Mouse (Mus musculus): ENCODE data around the gene Mpp2. TPM values are rescaled to one million over a fixed set of nuclear protein-coding genes. Genes with fewer than 3 reads are reported as not detected.

The Mpp2 gene
- total and polyA plus RNA-seq, 3 experiments: 3.4 to 17.2 (median 13.9) TPM

DNA sequence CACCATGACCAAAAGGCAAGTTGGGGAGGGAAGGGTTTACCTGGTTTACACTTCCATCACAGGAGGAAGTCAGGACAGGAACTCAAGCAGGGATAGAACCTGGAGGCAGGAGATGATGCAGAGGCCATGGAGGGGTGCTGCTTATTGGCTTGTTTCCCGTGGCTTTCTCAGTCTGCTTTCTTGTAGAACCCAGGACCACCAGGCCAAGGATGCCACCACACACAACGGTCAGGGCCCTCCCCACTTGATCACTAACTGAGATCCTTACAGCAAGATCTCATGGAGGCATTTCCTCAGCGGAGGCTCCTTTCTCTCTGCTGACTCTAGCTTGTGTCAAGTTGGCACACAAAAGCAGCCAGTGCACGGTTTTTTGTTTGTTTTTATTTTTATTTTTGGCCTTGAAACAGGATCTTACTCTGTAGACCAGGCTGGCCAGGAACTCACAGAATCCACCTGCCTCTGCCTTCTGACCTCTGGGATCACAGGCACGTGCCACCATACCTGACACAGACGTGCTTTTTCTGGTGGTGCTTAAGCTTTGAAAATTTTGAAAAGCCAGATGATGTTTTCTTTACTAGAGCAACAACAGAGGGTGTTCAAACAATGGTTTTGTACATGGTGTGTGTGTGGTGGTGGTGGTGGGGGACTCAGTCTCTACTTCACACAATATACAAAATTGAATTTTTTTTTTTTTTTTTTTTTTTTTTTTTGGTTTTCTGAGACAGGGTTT, 60.1 kb downstream of the Mpp2 start, which contains the start of gene Mpp3:
TSS of gene Mpp3 (minus strand) at position 375 of the 730 bp plus-strand sequence.
- Histone ChIP-seq H3K4me1 (ENCODE audit: insufficient read depth, low read depth, low read length) (peaks cover 34% of the 10 kb centered on the region), H3K9me3 (replicated peaks) (no peaks in the 10 kb centered on the region), H3K4me3 (ENCODE audit: low read depth, low read length) (no peak within 1 kb of the TSS), H3K27me3 (ENCODE audit: insufficient read depth, low read length) (peaks cover 62% of the 10 kb centered on the region), H3K36me3 (replicated peaks) (no peaks in the 10 kb centered on the region)
- ATAC-seq (ENCODE audit: extremely low read depth, insufficient number of reproducible peaks, low FRiP score, poor library complexity, severe bottlenecking) (no peak), DNase-seq (ENCODE audit: low spot score) (no peak)
- TF ChIP-seq POLR2AphosphoS5 (IDR thresholded peaks at IDR 0.05; ENCODE audit: insufficient replicate concordance, low read depth, low read length): no peak
- TF ChIP-seq CTCF (IDR thresholded peaks at IDR 0.05; ENCODE audit: low read depth, low read length): no peak
- TF ChIP-seq GATA2 (IDR thresholded peaks at IDR 0.05; ENCODE audit: borderline replicate concordance, low read depth, low read length): no peak
- TF ChIP-seq GATA1 (IDR thresholded peaks at IDR 0.05; ENCODE audit: borderline replicate concordance, low read length): no peak
- TF ChIP-seq TAL1 (conservative IDR thresholded peaks at IDR 0.05; ENCODE audit: low read depth, low read length): no peak

GRCm38 (mm10) chr11:102027361-102028017, 60.8 kb downstream of the Mpp2 start:
- DNase-seq (ENCODE audit: low spot score) (no peak), ATAC-seq (ENCODE audit: extremely low read depth, insufficient number of reproducible peaks, low FRiP score, poor library complexity, severe bottlenecking) (no peak)
- Histone ChIP-seq H3K9me3 (replicated peaks) (no peaks in the 10 kb centered on the region), H3K4me1 (ENCODE audit: insufficient read depth, low read depth, low read length) (peaks cover 34% of the 10 kb centered on the region), H3K27me3 (ENCODE audit: insufficient read depth, low read length) (peaks cover 59% of the 10 kb centered on the region), H3K4me3 (ENCODE audit: low read depth, low read length) (no peak overlapping the region; the same call in 1 of the 2 replicates), H3K36me3 (replicated peaks) (no peaks in the 10 kb centered on the region)
- TF ChIP-seq POLR2AphosphoS5 (IDR thresholded peaks at IDR 0.05; ENCODE audit: insufficient replicate concordance, low read depth, low read length) (no peak), TAL1 (conservative IDR thresholded peaks at IDR 0.05; ENCODE audit: low read depth, low read length) (no peak), GATA2 (IDR thresholded peaks at IDR 0.05; ENCODE audit: borderline replicate concordance, low read depth, low read length) (no peak), CTCF (IDR thresholded peaks at IDR 0.05; ENCODE audit: low read depth, low read length) (no peak), GATA1 (IDR thresholded peaks at IDR 0.05; ENCODE audit: borderline replicate concordance, low read length) (no peak)

- ATAC-seq (ENCODE audit: extremely low read depth, insufficient number of reproducible peaks, low FRiP score, poor library complexity, severe bottlenecking): no peak
- Histone ChIP-seq H3K36me3 (replicated peaks) (no peaks in the 10 kb centered on the region), H3K27me3 (ENCODE audit: insufficient read depth, low read length) (peaks cover 55% of the 10 kb centered on the region), H3K4me1 (ENCODE audit: insufficient read depth, low read depth, low read length) (peaks cover 34% of the 10 kb centered on the region), H3K4me3 (ENCODE audit: low read depth, low read length) (peak overlapping the region; percentile 67; the same call in 1 of the 2 replicates), H3K9me3 (replicated peaks) (no peaks in the 10 kb centered on the region)
- DNase-seq (ENCODE audit: low spot score): peak; percentile 48
- TF ChIP-seq TAL1 (conservative IDR thresholded peaks at IDR 0.05; ENCODE audit: low read depth, low read length) (no peak), CTCF (IDR thresholded peaks at IDR 0.05; ENCODE audit: low read depth, low read length) (no peak), GATA1 (IDR thresholded peaks at IDR 0.05; ENCODE audit: borderline replicate concordance, low read length) (no peak), POLR2AphosphoS5 (IDR thresholded peaks at IDR 0.05; ENCODE audit: insufficient replicate concordance, low read depth, low read length) (no peak), GATA2 (IDR thresholded peaks at IDR 0.05; ENCODE audit: borderline replicate concordance, low read depth, low read length) (no peak)
Observed at GRCm38 (mm10) chr11:102026694-102027360, 61.5 kb downstream of the Mpp2 start.

DNA sequence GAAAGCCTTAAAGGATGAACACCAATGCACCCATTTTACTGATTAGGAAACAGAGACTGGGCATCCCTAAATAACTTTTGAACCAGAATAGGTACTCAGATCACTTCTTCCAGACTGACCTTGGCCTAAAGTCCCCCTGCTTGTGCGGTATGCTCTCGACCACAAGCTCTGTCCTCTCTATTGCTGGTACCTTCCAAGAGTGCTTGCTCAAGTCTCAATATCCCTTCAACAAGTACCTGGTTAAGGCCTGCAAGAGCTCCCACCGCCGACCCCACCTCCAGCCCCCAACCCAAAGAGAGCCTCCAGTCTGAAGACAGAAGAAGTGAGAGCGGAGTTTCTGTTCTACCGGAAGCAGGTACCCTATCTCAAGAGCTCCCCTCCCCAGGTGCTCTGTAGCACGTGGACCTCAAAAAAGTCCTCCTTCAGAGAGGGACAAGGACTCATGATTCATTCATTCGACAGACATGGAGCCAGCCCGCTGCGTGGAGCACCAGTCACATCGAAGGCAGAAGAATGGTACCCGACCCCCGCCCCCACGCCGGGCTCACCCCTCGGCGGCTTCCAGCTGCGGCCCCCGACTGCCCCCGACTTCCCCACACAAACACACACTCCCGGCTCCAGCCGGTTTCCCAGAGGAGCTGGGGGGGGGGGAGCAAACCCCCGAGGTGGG, 62.2 kb downstream of the Mpp2 start:
- no peak for ATAC-seq (ENCODE audit: extremely low read depth, insufficient number of reproducible peaks, low FRiP score, poor library complexity, severe bottlenecking)
- Histone ChIP-seq H3K4me1 (ENCODE audit: insufficient read depth, low read depth, low read length) (peaks cover 34% of the 10 kb centered on the region), H3K36me3 (replicated peaks) (no peaks in the 10 kb centered on the region), H3K27me3 (ENCODE audit: insufficient read depth, low read length) (peaks cover 55% of the 10 kb centered on the region), H3K4me3 (ENCODE audit: low read depth, low read length) (peak overlapping the region; percentile 67; the same call in 1 of the 2 replicates), H3K9me3 (replicated peaks) (no peaks in the 10 kb centered on the region)
- no peak for DNase-seq (ENCODE audit: low spot score)
- TF ChIP-seq GATA2 (IDR thresholded peaks at IDR 0.05; ENCODE audit: borderline replicate concordance, low read depth, low read length) (no peak), GATA1 (IDR thresholded peaks at IDR 0.05; ENCODE audit: borderline replicate concordance, low read length) (no peak), CTCF (IDR thresholded peaks at IDR 0.05; ENCODE audit: low read depth, low read length) (no peak), TAL1 (conservative IDR thresholded peaks at IDR 0.05; ENCODE audit: low read depth, low read length) (no peak), POLR2AphosphoS5 (IDR thresholded peaks at IDR 0.05; ENCODE audit: insufficient replicate concordance, low read depth, low read length) (no peak)

DNA sequence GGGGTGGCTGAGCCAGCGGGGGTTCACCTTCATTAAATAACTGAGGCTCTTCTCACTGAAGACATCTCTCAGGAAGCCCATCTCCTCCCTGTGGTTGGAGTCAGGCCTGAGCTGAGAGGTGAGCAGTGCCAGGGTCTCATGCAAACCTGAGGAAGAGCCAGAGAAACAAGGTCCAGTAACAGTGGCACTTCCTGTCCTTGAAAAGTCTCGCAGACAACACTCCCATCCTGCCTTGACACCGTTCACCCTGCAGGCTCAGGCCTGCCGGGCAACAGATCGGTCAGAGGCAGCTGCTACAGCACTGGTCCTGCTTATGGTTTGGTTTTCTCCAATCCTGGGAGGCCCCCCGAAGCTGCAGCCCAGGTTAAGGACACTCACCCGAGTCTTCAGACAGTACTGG, 63.0 kb downstream of the Mpp2 start:
- TF ChIP-seq GATA2 (IDR thresholded peaks at IDR 0.05; ENCODE audit: borderline replicate concordance, low read depth, low read length) (no peak), GATA1 (IDR thresholded peaks at IDR 0.05; ENCODE audit: borderline replicate concordance, low read length) (no peak), POLR2AphosphoS5 (IDR thresholded peaks at IDR 0.05; ENCODE audit: insufficient replicate concordance, low read depth, low read length) (no peak)
- no peaks in the 10 kb centered on the region for H3K36me3 ChIP-seq (replicated peaks)
- no peak for ATAC-seq (ENCODE audit: extremely low read depth, insufficient number of reproducible peaks, low FRiP score, poor library complexity, severe bottlenecking)
- H3K27me3 ChIP-seq (ENCODE audit: insufficient read depth, low read length): peaks cover 54% of the 10 kb centered on the region
- no peaks in the 10 kb centered on the region for H3K9me3 ChIP-seq (replicated peaks)
- no peak for DNase-seq (ENCODE audit: low spot score)
- H3K4me3 ChIP-seq (ENCODE audit: low read depth, low read length): no peak overlapping the region
- peaks cover 32% of the 10 kb centered on the region for H3K4me1 ChIP-seq (ENCODE audit: insufficient read depth, low read depth, low read length)

All from G1E (cell line).